Mouse (Mus musculus) heart, adult 2 months (tissue): ENCODE measurements around the gene Mylk3. TPM values are rescaled to one million over a fixed set of nuclear protein-coding genes. Genes with fewer than 3 reads are reported as not detected.
A peak's percentile ranks its signal among the peaks of the same experiment; 100 is the strongest.

Source experiments
- DNase-seq, 2 experiments: peaks; one replicate each; pipeline ENCODE4 v3.0.0; 2021
- H3K27ac ChIP-seq: fragments of 200-600 bp; 2 replicates; pipeline ENCODE4 v1.8.1; 2022
- H3K27me3 ChIP-seq: fragments of 200-500 bp; 2 replicates; pipeline ENCODE4 v1.6.1; 2012; ENCODE audit warnings: mild to moderate bottlenecking, low read length, inconsistent platforms, mixed read lengths; ENCODE audit not compliant: control insufficient read depth, insufficient read depth
- H3K36me3 ChIP-seq: fragments of 200-500 bp; 2 replicates; pipeline ENCODE4 v1.6.1; 2012; ENCODE audit warnings: low read length, inconsistent platforms; ENCODE audit not compliant: control insufficient read depth, insufficient read depth
- H3K4me1 ChIP-seq: fragments of 200-500 bp; 2 replicates; pipeline ENCODE4 v1.6.1; 2011; ENCODE audit warnings: low read length; ENCODE audit not compliant: control insufficient read depth, insufficient read depth
- H3K4me3 ChIP-seq: fragments of 200-600 bp; 2 replicates; pipeline ENCODE4 v1.8.1; 2022
- H3K79me2 ChIP-seq: fragments of 200-500 bp; replicated peaks from 2 replicates; pipeline ENCODE4 v1.6.1; 2012; ENCODE audit warnings: mild to moderate bottlenecking, inconsistent platforms, low read length, moderate library complexity, mixed read lengths; ENCODE audit not compliant: control insufficient read depth, insufficient read depth
- H3K9ac ChIP-seq: fragments of 200-500 bp; 2 replicates; pipeline ENCODE4 v1.6.1; 2012; ENCODE audit warnings: low read depth, mild to moderate bottlenecking, control low read depth, inconsistent platforms, low read length, mixed read lengths
- CTCF ChIP-seq: fragments of 200-600 bp; IDR thresholded peaks from 2 replicates; pipeline ENCODE4 v1.8.1; 2022; ENCODE audit warnings: antibody characterized with exemption, mild to moderate bottlenecking, moderate library complexity
- EP300 ChIP-seq: fragments of 200-500 bp; IDR thresholded peaks from 2 replicates; pipeline ENCODE4 v1.6.1; 2011; ENCODE audit warnings: low read depth, low read length, control low read depth; ENCODE audit not compliant: insufficient read depth
- POLR2A ChIP-seq: fragments of 200-500 bp; IDR thresholded peaks from 2 replicates; pipeline ENCODE4 v1.6.1; 2011; ENCODE audit warnings: mild to moderate bottlenecking, low read depth, low read length, control low read depth; ENCODE audit not compliant: insufficient read depth
- WGBS: fragments of 180-500 bp; shearing (Covaris S2); methylation state at CpG from one replicate; pipeline ENCODE4 v1.1.7; 2018; 5-methylcytosine and 5-hydroxymethylcytosine counted together
- intact Hi-C: fragments of 180-260 bp; cut with DNase I; formaldehyde crosslinking; loops from one replicate; pipeline ENCODE4 v1.15.1; 2025
- polyA plus RNA-seq: library from polyadenylated mRNA; depleted of rRNA; stranded (reverse); fragments of >200 nt; gene quantifications from 2 replicates; pipeline ENCODE4 v1.2.3, GENCODE M21; 2012
- total RNA-seq, 2 experiments: library from RNA; stranded (reverse); gene quantifications; 2 replicates each; pipeline ENCODE4 v1.2.3; 2021

Gene Mylk3
- total and polyA plus RNA-seq, 3 experiments: 180 to 470 (median 422) TPM

GRCm38 (mm10) chr8:85371736-85372464, 14.2 kb downstream of the Mylk3 start:
- WGBS: 62% methylated on average over 5 of the region's 5 CpGs

GRCm38 (mm10) chr8:85365176-85365575, 21.0 kb downstream of the Mylk3 start:
- peak overlapping the region; percentile 85 for H3K27ac ChIP-seq
- peak; percentile 96 for TF ChIP-seq POLR2A
- no peak for TF ChIP-seq CTCF
- peak; percentile 93 for TF ChIP-seq EP300
- peaks cover 2% of the 10 kb centered on the region; the same call in 1 of the 2 replicates for H3K4me1 ChIP-seq
- no peaks in the 10 kb centered on the region; the same call in none of the 2 replicates for H3K36me3 ChIP-seq
- H3K27me3 ChIP-seq: no peaks in the 10 kb centered on the region
- peak overlapping the region; percentile 44 for H3K9ac ChIP-seq
- peak; percentile 49 to 75 for DNase-seq
- no peaks in the 10 kb centered on the region for H3K79me2 ChIP-seq
- 37% methylated on average over 6 of the region's 6 CpGs for WGBS
- H3K4me3 ChIP-seq: peak overlapping the region; percentile 57
- intact Hi-C loops: loop anchor here (1.0 kb wide), 1 partner anchor 14 kb away; no protein-coding TSS in a partner anchor

More at GRCm38 (mm10) chr8:85371736-85372464, 14.2 kb downstream of the Mylk3 start:
- H3K36me3 ChIP-seq: no peaks in the 10 kb centered on the region; the same call in 1 of the 2 replicates
- DNase-seq: no peak
- intact Hi-C loops: no loop called here
- H3K4me1 ChIP-seq: peaks cover 2% of the 10 kb centered on the region; the same call in 1 of the 2 replicates
- no peak overlapping the region for H3K4me3 ChIP-seq
- no peak overlapping the region for H3K9ac ChIP-seq
- no peak overlapping the region for H3K27ac ChIP-seq
- no peaks in the 10 kb centered on the region for H3K27me3 ChIP-seq
- TF ChIP-seq EP300: no peak
- no peak for TF ChIP-seq POLR2A
- TF ChIP-seq CTCF: no peak
- no peaks in the 10 kb centered on the region for H3K79me2 ChIP-seq

GRCm38 (mm10) chr8:85364628-85365027, 21.5 kb downstream of the Mylk3 start:
- intact Hi-C loops: loop anchor here (1.0 to 5.0 kb wide), 2 partner anchors 15 to 33 kb away; no protein-coding TSS in a partner anchor
- H3K79me2 ChIP-seq: no peaks in the 10 kb centered on the region
- peaks cover 2% of the 10 kb centered on the region; the same call in 1 of the 2 replicates for H3K4me1 ChIP-seq
- H3K36me3 ChIP-seq: peaks cover 4% of the 10 kb centered on the region
- peak overlapping the region; percentile 85 for H3K27ac ChIP-seq
- WGBS: 26% methylated on average over 11 of the region's 11 CpGs
- TF ChIP-seq EP300 (no peak), CTCF (no peak), POLR2A (no peak)
- H3K9ac ChIP-seq: peak overlapping the region; percentile 44
- peak; percentile 38 to 47 for DNase-seq
- no peaks in the 10 kb centered on the region for H3K27me3 ChIP-seq
- H3K4me3 ChIP-seq: peak overlapping the region; percentile 57

GRCm38 (mm10) chr8:85363406-85363805, 22.7 kb downstream of the Mylk3 start:
- intact Hi-C loops: loop anchor here (5.0 kb wide), 1 partner anchor 34 kb away; no protein-coding TSS in a partner anchor
- 59% methylated on average over 6 of the region's 6 CpGs for WGBS
- Histone ChIP-seq H3K27ac (peak overlapping the region; percentile 85), H3K27me3 (no peaks in the 10 kb centered on the region), H3K79me2 (no peaks in the 10 kb centered on the region), H3K9ac (peak overlapping the region; percentile 68), H3K36me3 (peaks cover 4% of the 10 kb centered on the region), H3K4me3 (peak overlapping the region; percentile 57), H3K4me1 (peaks cover 2% of the 10 kb centered on the region; the same call in 1 of the 2 replicates)
- TF ChIP-seq POLR2A: no peak
- no peak for TF ChIP-seq EP300
- no peak for TF ChIP-seq CTCF
- no peak for DNase-seq

- 40% methylated on average over 4 of the region's 4 CpGs for WGBS
- TF ChIP-seq POLR2A (no peak), EP300 (0 out of 2 replicates have a peak, but pooled peaks have one; percentile 12)
- intact Hi-C loops: loop anchor here (5.0 kb wide), 1 partner anchor 35 kb away; no protein-coding TSS in a partner anchor
- peak overlapping the region; percentile 57 for H3K4me3 ChIP-seq
- DNase-seq: no peak
- peaks cover 6% of the 10 kb centered on the region for H3K36me3 ChIP-seq
- H3K27ac ChIP-seq: peak overlapping the region; percentile 85; the same call in 1 of the 2 replicates
- H3K4me1 ChIP-seq: peaks cover 2% of the 10 kb centered on the region; the same call in 1 of the 2 replicates
- no peaks in the 10 kb centered on the region for H3K27me3 ChIP-seq
- no peaks in the 10 kb centered on the region for H3K79me2 ChIP-seq
- peak overlapping the region; percentile 0; the same call in 1 of the 2 replicates for H3K9ac ChIP-seq
Measured at GRCm38 (mm10) chr8:85362211-85362610, 23.9 kb downstream of the Mylk3 start.

GRCm38 (mm10) chr8:85353287-85353686, 32.9 kb downstream of the Mylk3 start:
- Histone ChIP-seq H3K27me3 (no peaks in the 10 kb centered on the region), H3K4me1 (no peaks in the 10 kb centered on the region), H3K27ac (no peak overlapping the region), H3K9ac (no peak overlapping the region), H3K4me3 (no peak overlapping the region), H3K79me2 (no peaks in the 10 kb centered on the region; the same call in 1 of the 2 replicates), H3K36me3 (peaks cover 13% of the 10 kb centered on the region)
- WGBS: 77% methylated on average over 4 of the region's 4 CpGs
- intact Hi-C loops: no loop called here
- no peak for TF ChIP-seq EP300
- TF ChIP-seq POLR2A: no peak
- TF ChIP-seq CTCF: no peak
- DNase-seq: no peak
